ENCODE assay signal across 8 mouse cellular contexts in the genomic region with DNA sequence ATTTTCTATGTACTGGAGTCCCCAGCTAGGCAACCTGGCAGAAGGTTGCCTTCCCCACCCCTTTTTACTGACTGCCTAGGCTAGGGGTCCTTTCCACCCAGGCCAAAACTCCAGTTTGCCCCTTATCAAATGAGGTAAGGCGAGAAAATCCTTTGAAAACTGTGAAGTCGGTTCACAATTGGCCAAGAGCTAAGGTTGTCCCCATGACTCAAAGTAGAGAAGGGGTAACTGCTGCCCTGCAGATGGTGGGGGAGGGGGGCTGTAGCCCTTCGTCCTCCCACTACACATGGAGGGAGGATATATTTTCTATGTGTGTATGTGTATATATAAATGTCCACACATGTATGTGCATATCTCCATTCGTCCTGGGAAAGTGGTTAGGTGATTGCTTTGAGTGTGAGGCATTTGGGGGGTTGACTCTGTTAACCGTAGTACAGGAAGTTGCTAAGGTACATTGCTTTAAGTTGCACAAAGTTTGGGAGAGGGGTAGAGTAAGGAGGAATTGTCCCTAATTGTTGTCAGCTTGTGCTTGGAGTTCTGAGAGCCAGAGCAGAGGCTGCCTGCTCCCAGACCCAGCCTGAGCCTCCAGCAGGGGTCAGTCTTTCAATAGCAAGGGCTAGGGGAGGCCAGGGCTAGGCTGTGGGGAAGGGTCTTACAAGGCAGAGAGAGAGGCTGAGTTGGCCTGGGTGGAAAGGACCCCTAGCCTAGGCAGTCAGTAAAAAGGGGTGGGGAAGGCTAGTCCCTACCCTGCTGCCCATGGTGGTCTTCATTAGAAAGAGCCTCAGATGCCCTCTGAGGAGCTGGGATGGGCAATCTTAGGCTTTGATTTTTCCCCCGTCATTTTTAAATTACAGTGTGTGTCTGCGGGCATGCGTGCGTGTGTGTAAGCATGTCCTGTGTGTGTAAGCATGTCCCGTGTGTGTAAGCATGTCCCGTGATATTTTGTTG. TPM values are rescaled to one million over a fixed set of nuclear protein-coding genes. Genes with fewer than 3 reads are reported as not detected.
A peak's percentile ranks its signal among the peaks of the same experiment; 100 is the strongest.
DNase-seq lines count a peak whose midpoint lies in the region; ATAC-seq and TF ChIP-seq lines count a peak whose summit lies in the region.

No protein-coding gene starts in this region.

- no peak for ATAC-seq in hindbrain, embryonic 16.5 days
- ATAC-seq in G1E (ENCODE audit: extremely low read depth, insufficient number of reproducible peaks, low FRiP score, poor library complexity, severe bottlenecking): no peak
- no peak for ATAC-seq in intestine, embryonic 16.5 days
- no peak for ATAC-seq in neural tube, embryonic 12.5 days (ENCODE audit: low FRiP score, low read depth)

- peak; percentile 42; the same call in 1 of the 2 replicates for TF ChIP-seq CTCF in G1E (IDR thresholded peaks at IDR 0.05; ENCODE audit: low read depth, low read length)

- peak; percentile 72 for DNase-seq in hindbrain, embryonic 10.5 days (ENCODE audit: low spot score)
- DNase-seq in G1E (ENCODE audit: low spot score): no peak
- DNase-seq in embryonic facial prominence, embryonic 10.5 days (ENCODE audit: low spot score): peak; percentile 80
- no peak for DNase-seq in ovary, postnatal 36 days (ENCODE audit: low spot score)
- no peak for DNase-seq in urinary bladder, postnatal 25 days (ENCODE audit: low spot score)

- peak overlapping the region; percentile 13; the same call in 1 of the 2 replicates for H3K27ac ChIP-seq in hindbrain, embryonic 10.5 days
- H3K27ac ChIP-seq in hindbrain, embryonic 16.5 days (ENCODE audit: low read depth, low read length): no peak overlapping the region
- H3K27ac ChIP-seq in embryonic facial prominence, embryonic 10.5 days (replicated peaks): no peak overlapping the region
- no peak overlapping the region for H3K27ac ChIP-seq in intestine, embryonic 16.5 days (ENCODE audit: low read length)
- H3K27ac ChIP-seq in neural tube, embryonic 12.5 days: no peak overlapping the region

- no peak overlapping the region for H3K9ac ChIP-seq in hindbrain, embryonic 16.5 days (ENCODE audit: low read depth, low read length)
- H3K9ac ChIP-seq in intestine, embryonic 16.5 days (ENCODE audit: low read depth, low read length): peak overlapping the region; percentile 29; the same call in 1 of the 2 replicates
- no peak overlapping the region for H3K9ac ChIP-seq in neural tube, embryonic 12.5 days

- H3K36me3 ChIP-seq in hindbrain, embryonic 10.5 days: peaks cover 41% of the 10 kb centered on the region
- 0 out of 2 replicates have a peak, but pooled peaks cover 2% of the 10 kb centered on the region for H3K36me3 ChIP-seq in hindbrain, embryonic 16.5 days (ENCODE audit: control insufficient read depth, insufficient read depth, low read length)
- peaks cover 67% of the 10 kb centered on the region for H3K36me3 ChIP-seq in G1E (replicated peaks)
- H3K36me3 ChIP-seq in embryonic facial prominence, embryonic 10.5 days (replicated peaks): peaks cover 38% of the 10 kb centered on the region
- H3K36me3 ChIP-seq in intestine, embryonic 16.5 days (ENCODE audit: control insufficient read depth, insufficient read depth, low read length): no peaks in the 10 kb centered on the region
- H3K36me3 ChIP-seq in neural tube, embryonic 12.5 days: no peaks in the 10 kb centered on the region; the same call in 1 of the 2 replicates

- H3K9me3 ChIP-seq in hindbrain, embryonic 10.5 days: no peaks in the 10 kb centered on the region
- no peaks in the 10 kb centered on the region for H3K9me3 ChIP-seq in hindbrain, embryonic 16.5 days (ENCODE audit: control insufficient read depth, low read length)
- no peaks in the 10 kb centered on the region for H3K9me3 ChIP-seq in G1E (replicated peaks)
- no peaks in the 10 kb centered on the region for H3K9me3 ChIP-seq in embryonic facial prominence, embryonic 10.5 days
- H3K9me3 ChIP-seq in intestine, embryonic 16.5 days (ENCODE audit: control insufficient read depth, low read length): no peaks in the 10 kb centered on the region
- no peaks in the 10 kb centered on the region for H3K9me3 ChIP-seq in neural tube, embryonic 12.5 days

- H3K4me1 ChIP-seq in hindbrain, embryonic 10.5 days (replicated peaks): peaks cover 61% of the 10 kb centered on the region
- H3K4me1 ChIP-seq in hindbrain, embryonic 16.5 days (ENCODE audit: control insufficient read depth, insufficient read depth, low read depth, low read length): peaks cover 38% of the 10 kb centered on the region
- peaks cover 76% of the 10 kb centered on the region for H3K4me1 ChIP-seq in G1E (ENCODE audit: insufficient read depth, low read depth, low read length)
- H3K4me1 ChIP-seq in embryonic facial prominence, embryonic 10.5 days: peaks cover 50% of the 10 kb centered on the region
- peaks cover 27% of the 10 kb centered on the region for H3K4me1 ChIP-seq in intestine, embryonic 16.5 days (ENCODE audit: control insufficient read depth, insufficient read depth, low read length)
- H3K4me1 ChIP-seq in neural tube, embryonic 12.5 days: peaks cover 43% of the 10 kb centered on the region

- H3K27me3 ChIP-seq in hindbrain, embryonic 10.5 days (ENCODE audit: insufficient read depth, poor library complexity, severe bottlenecking): no peaks in the 10 kb centered on the region
- no peaks in the 10 kb centered on the region for H3K27me3 ChIP-seq in hindbrain, embryonic 16.5 days (replicated peaks; ENCODE audit: control insufficient read depth, insufficient read depth, low read length)
- H3K27me3 ChIP-seq in G1E (ENCODE audit: insufficient read depth, low read length): no peaks in the 10 kb centered on the region
- no peaks in the 10 kb centered on the region for H3K27me3 ChIP-seq in embryonic facial prominence, embryonic 10.5 days (replicated peaks; ENCODE audit: low read depth, poor library complexity, severe bottlenecking)
- H3K27me3 ChIP-seq in intestine, embryonic 16.5 days (replicated peaks; ENCODE audit: control insufficient read depth, insufficient read depth, low read length): no peaks in the 10 kb centered on the region
- H3K27me3 ChIP-seq in neural tube, embryonic 12.5 days (replicated peaks): no peaks in the 10 kb centered on the region

- WGBS in hindbrain, embryonic 10.5 days: 81% methylated on average over 11 of the region's 11 CpGs
- WGBS in hindbrain, embryonic 16.5 days: 75% methylated on average over 11 of the region's 11 CpGs
- WGBS in embryonic facial prominence, embryonic 10.5 days: 77% methylated on average over 11 of the region's 11 CpGs
- 77% methylated on average over 11 of the region's 11 CpGs for WGBS in intestine, embryonic 16.5 days
- WGBS in neural tube, embryonic 12.5 days: 86% methylated on average over 11 of the region's 11 CpGs

- no peak overlapping the region for H3K4me2 ChIP-seq in hindbrain, embryonic 16.5 days (ENCODE audit: low read length)
- no peak overlapping the region for H3K4me2 ChIP-seq in intestine, embryonic 16.5 days (ENCODE audit: low read depth, low read length)
- peak overlapping the region; percentile 94; the same call in 1 of the 2 replicates for H3K4me2 ChIP-seq in neural tube, embryonic 12.5 days (replicated peaks)

- peak overlapping the region; percentile 29; the same call in 1 of the 2 replicates for H3K4me3 ChIP-seq in hindbrain, embryonic 10.5 days
- H3K4me3 ChIP-seq in hindbrain, embryonic 16.5 days (ENCODE audit: low read length): no peak overlapping the region
- no peak overlapping the region for H3K4me3 ChIP-seq in G1E (ENCODE audit: low read depth, low read length)
- H3K4me3 ChIP-seq in embryonic facial prominence, embryonic 10.5 days: peak overlapping the region; percentile 99; the same call in 1 of the 2 replicates
- no peak overlapping the region for H3K4me3 ChIP-seq in intestine, embryonic 16.5 days (ENCODE audit: low read length)
- H3K4me3 ChIP-seq in neural tube, embryonic 12.5 days: no peak overlapping the region

RNA-seq across cellular contexts. Expression of a gene that starts 5.2 kb away (rescaled TPM):
- 14.7 and 14.9 TPM in 2 replicates for polyA plus RNA-seq in hindbrain, embryonic 10.5 days (2016; fragmentation: Nextera tagmentation; extraction: Ambion mirVana)
- polyA plus RNA-seq in hindbrain, embryonic 16.5 days (2015; fragmentation: Nextera tagmentation; extraction: Ambion mirVana): 11.8 and 16.3 TPM in 2 replicates
- 23.2 and 30.3 TPM in 2 replicates for total RNA-seq in G1E (2014; fragmentation: Nextera tagmentation)
- 6.8 and 7.0 TPM in 2 replicates for total RNA-seq in G1E (2017)
- polyA plus RNA-seq in G1E (2012): 49.0 and 50.4 TPM in 2 replicates
- polyA plus RNA-seq in embryonic facial prominence, embryonic 10.5 days (2016; fragmentation: Nextera tagmentation; extraction: Ambion mirVana): 15.2 and 15.3 TPM in 2 replicates
- 7.4 and 7.8 TPM in 2 replicates for polyA plus RNA-seq in intestine, embryonic 16.5 days (2015; fragmentation: Nextera tagmentation; extraction: Ambion mirVana)
- polyA plus RNA-seq in neural tube, embryonic 12.5 days (2016; fragmentation: Nextera tagmentation; extraction: Ambion mirVana): 17.6 and 19.4 TPM in 2 replicates

RNA-seq across cellular contexts. Expression of a gene that starts 10.8 kb away (rescaled TPM):
- 56.1 and 70.9 TPM in 2 replicates for polyA plus RNA-seq in hindbrain, embryonic 10.5 days (2016; fragmentation: Nextera tagmentation; extraction: Ambion mirVana)
- polyA plus RNA-seq in hindbrain, embryonic 16.5 days (2015; fragmentation: Nextera tagmentation; extraction: Ambion mirVana): 79.3 and 87.0 TPM in 2 replicates
- total RNA-seq in G1E (2014; fragmentation: Nextera tagmentation) (9.0 and 14.1 TPM in 2 replicates), G1E (2017) (29.3 and 33.2 TPM in 2 replicates)
- 39.8 and 55.7 TPM in 2 replicates for polyA plus RNA-seq in G1E (2012)
- polyA plus RNA-seq in embryonic facial prominence, embryonic 10.5 days (2016; fragmentation: Nextera tagmentation; extraction: Ambion mirVana): 55.3 and 59.9 TPM in 2 replicates
- 58.6 and 62.1 TPM in 2 replicates for polyA plus RNA-seq in intestine, embryonic 16.5 days (2015; fragmentation: Nextera tagmentation; extraction: Ambion mirVana)
- polyA plus RNA-seq in neural tube, embryonic 12.5 days (2016; fragmentation: Nextera tagmentation; extraction: Ambion mirVana): 65.4 and 71.0 TPM in 2 replicates

RNA-seq across cellular contexts. Expression of a gene that starts 19.9 kb away (rescaled TPM):
- polyA plus RNA-seq in hindbrain, embryonic 10.5 days (2016; fragmentation: Nextera tagmentation; extraction: Ambion mirVana): 1.3 and 4.5 TPM in 2 replicates
- not detected in 2 replicates for polyA plus RNA-seq in hindbrain, embryonic 16.5 days (2015; fragmentation: Nextera tagmentation; extraction: Ambion mirVana)
- total RNA-seq in G1E (2014; fragmentation: Nextera tagmentation): not detected in 2 replicates
- total RNA-seq in G1E (2017): not detected in 2 replicates
- not detected in 2 replicates for polyA plus RNA-seq in G1E (2012)
- polyA plus RNA-seq in embryonic facial prominence, embryonic 10.5 days (2016; fragmentation: Nextera tagmentation; extraction: Ambion mirVana): 2.1 and 2.3 TPM in 2 replicates
- polyA plus RNA-seq in intestine, embryonic 16.5 days (2015; fragmentation: Nextera tagmentation; extraction: Ambion mirVana): 0.20 and 0.40 TPM in 2 replicates
- polyA plus RNA-seq in neural tube, embryonic 12.5 days (2016; fragmentation: Nextera tagmentation; extraction: Ambion mirVana): not detected in 2 replicates

RNA-seq across cellular contexts. Expression of a gene that starts 20.2 kb away (rescaled TPM):
- 387 and 460 TPM in 2 replicates for polyA plus RNA-seq in hindbrain, embryonic 10.5 days (2016; fragmentation: Nextera tagmentation; extraction: Ambion mirVana)
- polyA plus RNA-seq in hindbrain, embryonic 16.5 days (2015; fragmentation: Nextera tagmentation; extraction: Ambion mirVana): 519 and 521 TPM in 2 replicates
- total RNA-seq in G1E (2014; fragmentation: Nextera tagmentation): 229 and 302 TPM in 2 replicates
- total RNA-seq in G1E (2017): 255 and 347 TPM in 2 replicates
- 501 and 571 TPM in 2 replicates for polyA plus RNA-seq in G1E (2012)
- 276 and 281 TPM in 2 replicates for polyA plus RNA-seq in embryonic facial prominence, embryonic 10.5 days (2016; fragmentation: Nextera tagmentation; extraction: Ambion mirVana)
- 354 and 363 TPM in 2 replicates for polyA plus RNA-seq in intestine, embryonic 16.5 days (2015; fragmentation: Nextera tagmentation; extraction: Ambion mirVana)
- 468 and 494 TPM in 2 replicates for polyA plus RNA-seq in neural tube, embryonic 12.5 days (2016; fragmentation: Nextera tagmentation; extraction: Ambion mirVana)

RNA-seq across cellular contexts. Expression of a gene that starts 36.3 kb away (rescaled TPM):
- polyA plus RNA-seq in hindbrain, embryonic 10.5 days (2016; fragmentation: Nextera tagmentation; extraction: Ambion mirVana): 0.05 and 0.13 TPM in 2 replicates
- polyA plus RNA-seq in hindbrain, embryonic 16.5 days (2015; fragmentation: Nextera tagmentation; extraction: Ambion mirVana): 0.19 and 0.24 TPM in 2 replicates
- total RNA-seq in G1E (2014; fragmentation: Nextera tagmentation): not detected in 2 replicates
- 0.12 and 0.22 TPM in 2 replicates for total RNA-seq in G1E (2017)
- polyA plus RNA-seq in G1E (2012): 0.02 TPM in 1 of 2 replicates, not detected in the other
- 0.11 and 0.16 TPM in 2 replicates for polyA plus RNA-seq in embryonic facial prominence, embryonic 10.5 days (2016; fragmentation: Nextera tagmentation; extraction: Ambion mirVana)
- polyA plus RNA-seq in intestine, embryonic 16.5 days (2015; fragmentation: Nextera tagmentation; extraction: Ambion mirVana): 0.89 and 0.92 TPM in 2 replicates
- polyA plus RNA-seq in neural tube, embryonic 12.5 days (2016; fragmentation: Nextera tagmentation; extraction: Ambion mirVana): 0.04 and 0.09 TPM in 2 replicates

Comparison
In these comparisons a context has a peak if more than half of its experiments do, and no peak if none do; other contexts are left out.
1. H3K4me3 ChIP-seq: peak in hindbrain, embryonic 10.5 days (single experiment) and embryonic facial prominence, embryonic 10.5 days (single experiment); none in hindbrain, embryonic 16.5 days (single experiment), G1E (single experiment), intestine, embryonic 16.5 days (single experiment) and neural tube, embryonic 12.5 days (single experiment).
2. DNase-seq: peak in hindbrain, embryonic 10.5 days (single experiment) and embryonic facial prominence, embryonic 10.5 days (single experiment); none in G1E (single experiment), ovary, postnatal 36 days (single experiment) and urinary bladder, postnatal 25 days (single experiment).